Mouse (Mus musculus): ENCODE measurements around the gene Mvk.

DNA sequence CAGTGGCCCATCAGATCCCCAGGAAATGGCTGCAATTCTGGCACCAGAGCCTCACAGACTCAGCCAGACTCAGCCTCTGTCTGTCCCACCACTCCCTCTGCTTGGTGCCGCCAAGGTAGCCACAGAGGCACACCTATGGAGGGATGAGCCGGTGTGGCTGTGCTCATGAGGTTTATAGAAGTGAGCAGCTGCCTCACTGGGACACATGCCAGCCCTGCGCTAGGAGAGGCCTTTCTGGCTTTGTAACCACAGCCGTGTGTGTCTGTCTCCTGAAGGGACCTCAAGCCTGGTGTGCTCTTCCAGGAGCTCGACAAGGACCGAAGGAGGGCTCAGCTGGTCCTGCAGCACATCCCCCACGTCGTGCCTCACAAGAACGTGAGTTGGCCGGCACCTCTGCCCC lies 36.8 kb upstream of the Mvk start:
- TF ChIP-seq CTCF (IDR thresholded peaks at IDR 0.05; ENCODE audit: borderline replicate concordance, control insufficient read depth, extremely low read depth, insufficient read depth, low read length, poor library complexity) (no peak), POLR2A (IDR thresholded peaks at IDR 0.05; ENCODE audit: control insufficient read depth, extremely low read depth, insufficient read depth, low read length, poor library complexity) (no peak)

Data from thymus, adult 2 months (tissue).